Mouse (Mus musculus) c-Kit-positive CD71-negative TER-119-negative erythroid progenitor cells, embryonic 14.5 days (primary cell): ENCODE results near the gene Sp8.

Experiments
- DNase-seq: peaks from one replicate; pipeline ENCODE4 v3.0.0-alpha.2; 2013; ENCODE audit warnings: low read depth

Sp8 gene

GRCm38 (mm10) chr12:118848496-118849202 is 2.5 kb downstream of the Sp8 start:
- DNase-seq: no peak

- no peak for DNase-seq
These were observed 3.2 kb downstream of the Sp8 start for GRCm38 (mm10) chr12:118849203-118849861.

- DNase-seq: no peak
These were observed 3.9 kb downstream of the Sp8 start for GRCm38 (mm10) chr12:118849996-118850395.

- no peak for DNase-seq
These were observed 4.8 kb downstream of the Sp8 start for GRCm38 (mm10) chr12:118850851-118851410.

- no peak for DNase-seq
These were observed 7.2 kb downstream of the Sp8 start for GRCm38 (mm10) chr12:118853331-118853730.

- DNase-seq: no peak
These were observed 8.3 kb downstream of the Sp8 start for GRCm38 (mm10) chr12:118854401-118854800.

GRCm38 (mm10) chr12:118854831-118855453 is 8.8 kb downstream of the Sp8 start:
- no peak for DNase-seq

- DNase-seq: no peak
These were observed 10.0 kb downstream of the Sp8 start for GRCm38 (mm10) chr12:118856151-118856550.

- DNase-seq: no peak
These were observed 26.5 kb downstream of the Sp8 start for GRCm38 (mm10) chr12:118872673-118873072.

GRCm38 (mm10) chr12:118882790-118883189 is 36.7 kb downstream of the Sp8 start:
- DNase-seq: no peak

- no peak for DNase-seq
These were observed 41.8 kb downstream of the Sp8 start for GRCm38 (mm10) chr12:118887964-118888363.
